Mouse (Mus musculus) heart, adult 2 months (tissue): ENCODE measurements around the gene Lhfpl2. TPM values are rescaled to one million over a fixed set of nuclear protein-coding genes. Genes with fewer than 3 reads are reported as not detected.

Experiments
- DNase-seq, 2 experiments: peaks; one replicate each; pipeline ENCODE4 v3.0.0; 2021
- H3K27ac ChIP-seq: fragments of 200-600 bp; 2 replicates; pipeline ENCODE4 v1.8.1; 2022
- H3K27me3 ChIP-seq: fragments of 200-500 bp; 2 replicates; pipeline ENCODE4 v1.6.1; 2012; ENCODE audit warnings: mild to moderate bottlenecking, low read length, inconsistent platforms, mixed read lengths; ENCODE audit not compliant: control insufficient read depth, insufficient read depth
- H3K36me3 ChIP-seq: fragments of 200-500 bp; 2 replicates; pipeline ENCODE4 v1.6.1; 2012; ENCODE audit warnings: low read length, inconsistent platforms; ENCODE audit not compliant: control insufficient read depth, insufficient read depth
- H3K4me1 ChIP-seq: fragments of 200-500 bp; 2 replicates; pipeline ENCODE4 v1.6.1; 2011; ENCODE audit warnings: low read length; ENCODE audit not compliant: control insufficient read depth, insufficient read depth
- H3K4me3 ChIP-seq: fragments of 200-600 bp; 2 replicates; pipeline ENCODE4 v1.8.1; 2022
- H3K79me2 ChIP-seq: fragments of 200-500 bp; replicated peaks from 2 replicates; pipeline ENCODE4 v1.6.1; 2012; ENCODE audit warnings: mild to moderate bottlenecking, inconsistent platforms, low read length, moderate library complexity, mixed read lengths; ENCODE audit not compliant: control insufficient read depth, insufficient read depth
- H3K9ac ChIP-seq: fragments of 200-500 bp; 2 replicates; pipeline ENCODE4 v1.6.1; 2012; ENCODE audit warnings: low read depth, mild to moderate bottlenecking, control low read depth, inconsistent platforms, low read length, mixed read lengths
- CTCF ChIP-seq: fragments of 200-600 bp; IDR thresholded peaks from 2 replicates; pipeline ENCODE4 v1.8.1; 2022; ENCODE audit warnings: antibody characterized with exemption, mild to moderate bottlenecking, moderate library complexity
- EP300 ChIP-seq: fragments of 200-500 bp; IDR thresholded peaks from 2 replicates; pipeline ENCODE4 v1.6.1; 2011; ENCODE audit warnings: low read depth, low read length, control low read depth; ENCODE audit not compliant: insufficient read depth
- POLR2A ChIP-seq: fragments of 200-500 bp; IDR thresholded peaks from 2 replicates; pipeline ENCODE4 v1.6.1; 2011; ENCODE audit warnings: mild to moderate bottlenecking, low read depth, low read length, control low read depth; ENCODE audit not compliant: insufficient read depth
- WGBS: fragments of 180-500 bp; shearing (Covaris S2); methylation state at CpG from one replicate; pipeline ENCODE4 v1.1.7; 2018; 5-methylcytosine and 5-hydroxymethylcytosine counted together
- intact Hi-C: fragments of 180-260 bp; cut with DNase I; formaldehyde crosslinking; loops from one replicate; pipeline ENCODE4 v1.15.1; 2025
- polyA plus RNA-seq: library from polyadenylated mRNA; depleted of rRNA; stranded (reverse); fragments of >200 nt; gene quantifications from 2 replicates; pipeline ENCODE4 v1.2.3, GENCODE M21; 2012
- total RNA-seq, 2 experiments: library from RNA; stranded (reverse); gene quantifications; 2 replicates each; pipeline ENCODE4 v1.2.3; 2021

Lhfpl2 gene
- total and polyA plus RNA-seq, 3 experiments = 2.8 to 4.0 (median 3.5) TPM

DNA sequence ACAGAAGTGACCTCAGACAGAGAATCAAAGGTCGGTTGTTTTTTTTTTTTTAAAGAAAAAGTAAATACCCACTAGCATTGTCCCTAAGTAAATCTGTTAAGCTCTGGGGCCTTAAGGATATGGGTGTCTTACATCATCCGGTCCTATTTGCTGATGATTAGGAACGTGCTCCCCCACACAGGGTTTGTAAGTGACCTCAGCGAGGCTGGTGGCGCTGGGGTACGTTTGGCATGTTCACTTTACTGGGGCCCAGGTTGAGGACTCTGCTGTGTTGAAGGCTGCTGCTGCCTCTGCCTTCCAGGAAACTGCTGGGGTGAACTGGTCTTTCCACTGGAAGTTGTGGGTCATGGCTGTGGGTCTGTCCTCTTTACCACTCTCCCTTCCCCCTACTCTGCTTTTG lies 106.9 kb downstream of the Lhfpl2 start:
- DNase-seq = no peak
- Histone ChIP-seq H3K36me3 (no peaks in the 10 kb centered on the region), H3K79me2 (no peaks in the 10 kb centered on the region), H3K27me3 (no peaks in the 10 kb centered on the region), H3K27ac (no peak overlapping the region), H3K4me1 (peaks cover 4% of the 10 kb centered on the region), H3K4me3 (no peak overlapping the region), H3K9ac (no peak overlapping the region)
- WGBS = 67% methylated on average over 6 of the region's 6 CpGs
- intact Hi-C loops = no loop called here
- TF ChIP-seq EP300 (no peak), CTCF (no peak), POLR2A (no peak)

DNA sequence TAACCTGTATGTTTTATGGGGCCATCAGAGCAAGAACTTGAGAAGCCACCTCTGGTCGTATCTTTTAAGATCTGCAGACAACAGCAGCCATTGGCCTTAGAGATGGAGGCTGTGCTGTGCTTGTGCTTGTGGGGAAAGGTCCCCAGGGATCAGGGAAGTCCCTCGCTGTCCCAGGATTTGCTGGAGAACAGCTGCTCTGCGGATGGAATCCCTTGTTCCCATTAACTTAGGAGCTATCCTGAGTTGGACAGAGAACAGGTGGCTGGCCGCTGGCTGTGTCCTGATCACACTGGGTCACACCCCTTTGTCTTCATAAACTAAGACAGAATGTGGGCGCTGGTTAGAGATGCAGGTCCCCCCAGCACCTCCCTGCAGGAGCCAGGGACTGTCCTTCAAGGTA lies 110.7 kb downstream of the Lhfpl2 start:
- H3K79me2 ChIP-seq = no peaks in the 10 kb centered on the region
- H3K4me3 ChIP-seq = no peak overlapping the region
- no peak overlapping the region for H3K9ac ChIP-seq
- H3K36me3 ChIP-seq = no peaks in the 10 kb centered on the region
- no peaks in the 10 kb centered on the region for H3K27me3 ChIP-seq
- H3K4me1 ChIP-seq = peaks cover 1% of the 10 kb centered on the region; the same call in 1 of the 2 replicates
- TF ChIP-seq CTCF (no peak), EP300 (no peak), POLR2A (no peak)
- WGBS = 75% methylated on average over 5 of the region's 5 CpGs
- H3K27ac ChIP-seq = no peak overlapping the region
- intact Hi-C loops = no loop called here
- no peak for DNase-seq

DNA sequence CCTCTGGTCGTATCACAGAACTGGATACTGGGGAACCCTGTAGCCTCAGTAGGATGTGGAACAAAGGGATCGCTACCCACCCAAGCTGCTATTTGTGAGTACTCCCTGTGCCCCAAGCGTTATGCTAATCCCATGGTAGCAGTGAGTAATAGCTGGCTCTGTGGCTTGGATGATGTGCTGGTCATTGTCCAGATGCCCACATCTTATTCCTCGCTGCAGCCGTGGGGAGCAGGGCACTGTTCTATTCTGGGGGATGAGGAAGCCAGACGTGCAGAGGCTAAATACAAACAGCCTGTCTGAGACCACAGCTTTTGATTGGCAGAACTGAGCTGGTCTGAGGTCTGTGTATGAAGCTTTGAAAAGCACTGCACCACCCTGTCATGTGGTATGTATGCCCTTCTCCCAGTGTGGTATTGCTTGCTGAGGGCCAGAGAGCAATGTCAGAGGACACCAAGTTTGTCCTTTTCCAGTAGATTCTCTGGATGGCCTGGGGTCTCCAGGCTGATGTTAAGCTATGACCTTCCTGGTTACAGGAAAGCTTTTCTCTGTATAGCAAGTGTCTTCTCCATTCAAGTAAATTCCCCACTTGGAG lies 111.8 kb downstream of the Lhfpl2 start:
- intact Hi-C loops = no loop called here
- Histone ChIP-seq H3K36me3 (no peaks in the 10 kb centered on the region), H3K9ac (no peak overlapping the region), H3K4me1 (peaks cover 3% of the 10 kb centered on the region), H3K27ac (no peak overlapping the region), H3K4me3 (no peak overlapping the region), H3K27me3 (no peaks in the 10 kb centered on the region), H3K79me2 (no peaks in the 10 kb centered on the region)
- TF ChIP-seq CTCF (no peak), POLR2A (no peak), EP300 (no peak)
- DNase-seq = no peak
- WGBS = 67% methylated on average over 6 of the region's 6 CpGs

- no peaks in the 10 kb centered on the region for H3K36me3 ChIP-seq
- intact Hi-C loops = loop anchor here (5.0 kb wide), 1 partner anchor 39 kb away; no protein-coding TSS in a partner anchor
- TF ChIP-seq POLR2A = no peak
- no peak for TF ChIP-seq EP300
- TF ChIP-seq CTCF = no peak
- H3K27me3 ChIP-seq = no peaks in the 10 kb centered on the region
- no peak overlapping the region for H3K27ac ChIP-seq
- H3K4me1 ChIP-seq = peaks cover 3% of the 10 kb centered on the region
- H3K79me2 ChIP-seq = no peaks in the 10 kb centered on the region
- no peak for DNase-seq
- 83% methylated on average over 5 of the region's 5 CpGs for WGBS
- no peak overlapping the region for H3K4me3 ChIP-seq
- no peak overlapping the region for H3K9ac ChIP-seq
Observed at GRCm38 (mm10) chr13:94171612-94172011, 114.0 kb downstream of the Lhfpl2 start.

DNA sequence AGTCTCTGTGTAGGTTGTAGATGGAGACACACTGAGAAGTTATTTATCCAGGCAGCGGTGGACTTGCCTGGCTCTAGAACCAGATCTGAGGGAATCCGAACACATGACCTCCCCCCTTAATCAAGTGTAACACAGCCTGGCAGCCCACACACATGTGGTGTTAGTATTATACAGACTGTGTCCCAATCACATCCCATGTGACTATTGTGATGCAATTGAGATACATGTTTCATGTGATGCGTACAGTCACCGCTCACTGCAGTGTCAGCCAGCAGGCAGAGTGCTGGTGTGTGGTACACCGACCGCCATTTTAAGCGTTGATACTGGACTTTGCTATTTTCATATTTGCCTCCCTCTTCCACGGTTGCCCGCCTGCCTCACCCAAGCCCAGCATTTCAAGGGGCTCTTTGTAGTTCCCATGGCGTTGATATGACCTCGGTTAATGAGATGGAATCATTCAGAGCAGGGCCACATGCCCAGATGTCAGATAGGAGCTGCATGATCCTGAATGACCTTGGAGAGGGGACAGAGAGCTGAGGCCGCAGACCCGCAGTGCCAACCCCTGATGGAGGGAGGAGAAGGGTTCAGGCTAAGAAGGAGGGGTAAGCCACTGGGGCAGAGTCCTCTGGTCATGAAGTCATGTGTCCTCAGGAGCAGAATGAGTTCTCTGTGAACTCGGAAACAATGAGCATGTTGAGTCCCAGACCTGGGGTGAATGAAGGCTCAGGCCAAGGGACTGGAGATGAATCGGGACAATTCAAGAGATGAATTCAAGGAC lies 115.1 kb downstream of the Lhfpl2 start:
- TF ChIP-seq POLR2A (no peak), CTCF (no peak), EP300 (no peak)
- H3K4me1 ChIP-seq = peaks cover 3% of the 10 kb centered on the region
- H3K9ac ChIP-seq = no peak overlapping the region
- H3K4me3 ChIP-seq = no peak overlapping the region
- no peaks in the 10 kb centered on the region for H3K79me2 ChIP-seq
- H3K27me3 ChIP-seq = no peaks in the 10 kb centered on the region
- WGBS = 89% methylated on average over 15 of the region's 15 CpGs
- no peak for DNase-seq
- no peaks in the 10 kb centered on the region for H3K36me3 ChIP-seq
- H3K27ac ChIP-seq = no peak overlapping the region
- intact Hi-C loops = loop anchor here (5.0 kb wide), 1 partner anchor 40 kb away; no protein-coding TSS in a partner anchor
